Mouse (Mus musculus) neural tube, embryonic 13.5 days (tissue): ENCODE data around the gene 4930522H14Rik. TPM values are rescaled to one million over a fixed set of nuclear protein-coding genes. Genes with fewer than 3 reads are reported as not detected.
A peak's percentile ranks its signal among the peaks of the same experiment; 100 is the strongest.

Experiments used
- ATAC-seq: fragments of 200-750 bp; cut with Nextera tagmentation; 2 replicates; pipeline ENCODE4 v1.8.0; 2017; ENCODE audit warnings: low read depth, mild to moderate bottlenecking, moderate TSS enrichment, moderate library complexity
- H3K27ac ChIP-seq: fragments of 300-500 bp; sonication (generic); replicated peaks from 2 replicates; pipeline ENCODE4 v1.5.1; 2015; ENCODE audit warnings: moderate library complexity, mild to moderate bottlenecking, inconsistent platforms
- H3K27me3 ChIP-seq: fragments of 300-500 bp; sonication (generic); 2 replicates; pipeline ENCODE4 v1.6.1; 2015; ENCODE audit warnings: mild to moderate bottlenecking, inconsistent platforms
- H3K36me3 ChIP-seq: fragments of 300-500 bp; sonication (generic); 2 replicates; pipeline ENCODE4 v1.6.1; 2015; ENCODE audit warnings: mild to moderate bottlenecking, inconsistent platforms
- H3K4me1 ChIP-seq: fragments of 300-500 bp; sonication (generic); replicated peaks from 2 replicates; pipeline ENCODE4 v1.6.1; 2015; ENCODE audit warnings: inconsistent platforms
- H3K4me2 ChIP-seq: fragments of 300-500 bp; sonication (generic); 2 replicates; pipeline ENCODE4 v1.6.1; 2015; ENCODE audit warnings: inconsistent platforms, mild to moderate bottlenecking, moderate library complexity
- H3K4me3 ChIP-seq: fragments of 300-500 bp; sonication (generic); 2 replicates; pipeline ENCODE4 v1.5.1; 2015; ENCODE audit warnings: mild to moderate bottlenecking, inconsistent platforms
- H3K9ac ChIP-seq: fragments of 300-500 bp; sonication (generic); 2 replicates; pipeline ENCODE4 v1.6.1; 2015; ENCODE audit warnings: moderate library complexity, mild to moderate bottlenecking, inconsistent platforms
- H3K9me3 ChIP-seq: fragments of 300-500 bp; sonication (generic); 2 replicates; pipeline ENCODE4 v1.6.1; 2016; ENCODE audit warnings: inconsistent platforms
- WGBS: fragments of 180-500 bp; shearing (Covaris S2); methylation state at CpG from one replicate; pipeline ENCODE4 v1.1.7; 2015; 5-methylcytosine and 5-hydroxymethylcytosine counted together
- polyA plus RNA-seq: library from polyadenylated mRNA; unstranded; fragments of >200 nt; fragmentation: Nextera tagmentation; extraction: Ambion mirVana; gene quantifications from 2 replicates; pipeline ENCODE4 v1.2.1, GENCODE M21; 2015

The 4930522H14Rik gene
- polyA plus RNA-seq = not detected in 2 replicates

DNA sequence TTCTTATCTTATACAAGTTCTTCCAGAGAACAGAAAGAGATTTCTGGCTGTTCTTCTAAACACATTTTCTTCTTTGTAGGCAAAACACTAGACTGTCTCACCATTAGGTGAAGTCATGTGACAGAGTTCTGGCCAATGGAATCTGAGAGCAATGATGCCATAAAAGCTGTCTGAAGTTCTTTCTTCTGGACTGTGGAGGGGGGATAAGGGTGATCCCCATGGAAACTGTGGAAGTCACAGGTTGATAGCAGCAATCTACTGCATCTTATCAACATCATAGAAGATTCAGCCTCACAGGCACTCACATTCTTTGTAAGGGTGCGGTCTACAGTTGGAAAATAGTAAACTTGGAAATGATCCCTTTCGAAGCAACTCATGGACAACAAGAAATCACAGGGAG, at the start of gene 4930522H14Rik:
TSS of gene 4930522H14Rik (minus strand) at position 187 of the 400 bp plus-strand sequence.
- 96% methylated on average over 2 of the region's 2 CpGs for WGBS
- H3K27ac ChIP-seq = no peak within 1 kb of the TSS
- ATAC-seq = no peak
- no peak within 1 kb of the TSS for H3K9ac ChIP-seq
- H3K4me1 ChIP-seq = no peaks in the 10 kb centered on the region
- H3K4me3 ChIP-seq = no peak within 1 kb of the TSS
- no peaks in the 10 kb centered on the region for H3K9me3 ChIP-seq
- no peaks in the 10 kb centered on the region for H3K27me3 ChIP-seq
- H3K4me2 ChIP-seq = 0 out of 2 replicates have a peak within 1 kb of the TSS, but pooled peaks have one; percentile 4
- no peaks in the 10 kb centered on the region for H3K36me3 ChIP-seq

DNA sequence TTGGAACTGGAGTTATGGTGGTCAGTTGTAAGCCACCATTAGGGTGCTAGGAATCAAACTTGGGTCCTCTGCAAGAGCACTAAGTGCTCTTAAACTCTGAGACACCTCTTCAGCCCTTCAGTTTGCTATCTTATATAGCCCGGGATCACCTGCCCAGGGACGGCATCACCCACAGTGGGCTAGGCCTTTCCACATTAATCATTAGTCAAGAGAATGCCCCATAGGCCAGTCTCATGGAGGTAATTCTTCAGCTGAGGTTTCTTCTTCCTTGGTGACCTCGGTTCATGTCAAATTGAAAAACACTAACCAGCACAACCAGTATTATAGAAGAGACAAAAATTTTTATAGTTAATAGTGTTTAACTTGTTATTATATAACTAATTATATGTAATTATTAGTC, 47.3 kb upstream of the 4930522H14Rik start:
- ATAC-seq = no peak
- Histone ChIP-seq H3K27me3 (no peaks in the 10 kb centered on the region), H3K36me3 (no peaks in the 10 kb centered on the region), H3K4me1 (no peaks in the 10 kb centered on the region), H3K9ac (no peak overlapping the region), H3K4me2 (no peak overlapping the region), H3K27ac (no peak overlapping the region), H3K4me3 (no peak overlapping the region), H3K9me3 (no peaks in the 10 kb centered on the region)
- 89% methylated on average over 3 of the region's 3 CpGs for WGBS

DNA sequence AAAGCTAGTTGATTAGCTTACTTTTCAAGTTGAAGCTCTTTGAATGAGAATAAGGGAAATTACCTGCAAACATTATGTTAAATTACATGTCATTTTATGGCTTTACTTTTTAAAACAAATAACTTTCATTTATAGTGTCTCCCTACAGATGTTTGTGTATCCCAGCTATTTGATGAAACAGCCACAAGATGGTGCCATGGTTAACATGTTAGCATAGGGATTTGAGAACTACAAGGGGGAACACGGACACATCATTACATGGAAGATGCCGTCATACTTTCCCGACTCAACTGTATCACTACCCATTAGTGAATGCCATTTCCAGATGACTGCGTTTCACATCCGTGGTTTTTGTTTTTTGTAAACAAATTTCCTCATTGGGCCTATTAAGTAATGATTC, 45.8 kb upstream of the 4930522H14Rik start:
- Histone ChIP-seq H3K4me3 (no peak overlapping the region), H3K27ac (no peak overlapping the region), H3K9ac (no peak overlapping the region), H3K27me3 (no peaks in the 10 kb centered on the region), H3K4me2 (no peak overlapping the region), H3K9me3 (no peaks in the 10 kb centered on the region), H3K4me1 (no peaks in the 10 kb centered on the region), H3K36me3 (no peaks in the 10 kb centered on the region)
- no peak for ATAC-seq
- WGBS = 74% methylated on average over 5 of the region's 5 CpGs

DNA sequence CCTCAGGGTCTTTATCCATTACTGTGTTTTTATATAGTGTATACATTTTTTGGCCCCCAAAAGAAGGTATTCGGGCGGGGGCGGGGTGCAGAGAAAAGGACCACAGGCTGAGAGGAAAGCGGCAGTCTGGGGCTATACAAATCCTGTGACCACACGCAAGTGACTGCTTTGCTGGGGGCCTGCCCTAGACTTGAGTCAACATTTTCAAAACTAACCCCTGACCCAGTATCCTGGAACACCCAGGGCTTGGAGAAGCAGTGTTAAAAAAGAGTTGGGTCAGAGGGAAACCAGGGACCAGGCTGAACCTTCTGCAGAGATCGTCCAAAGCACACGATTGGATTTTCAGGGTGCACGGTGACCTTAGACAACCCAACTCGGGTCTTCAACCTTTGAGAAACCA, 43.7 kb upstream of the 4930522H14Rik start:
- 88% methylated on average over 9 of the region's 9 CpGs for WGBS
- Histone ChIP-seq H3K9me3 (no peaks in the 10 kb centered on the region), H3K36me3 (no peaks in the 10 kb centered on the region), H3K4me3 (no peak overlapping the region), H3K27me3 (no peaks in the 10 kb centered on the region), H3K4me2 (no peak overlapping the region), H3K27ac (no peak overlapping the region), H3K9ac (no peak overlapping the region), H3K4me1 (no peaks in the 10 kb centered on the region)
- no peak for ATAC-seq

DNA sequence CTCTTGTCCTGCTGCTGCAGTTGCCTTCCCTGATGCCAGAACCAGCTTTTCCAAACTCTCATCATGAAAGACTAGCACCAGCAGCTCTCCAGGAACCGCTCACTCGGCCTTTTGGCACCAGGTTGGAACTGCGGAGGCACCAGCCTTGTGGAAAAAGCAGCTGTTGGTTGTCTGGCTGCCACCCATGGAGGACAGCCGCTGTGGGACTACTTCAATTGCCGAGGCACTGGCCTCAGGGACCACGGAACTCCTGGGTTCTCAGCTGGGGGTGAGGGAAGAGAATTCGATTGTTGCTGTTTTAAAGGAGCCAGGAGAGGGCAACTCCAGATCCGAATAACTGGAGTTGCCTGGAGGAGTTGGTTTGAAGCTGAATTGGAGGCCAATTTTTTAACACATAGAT, 43.2 kb upstream of the 4930522H14Rik start:
- Histone ChIP-seq H3K4me2 (no peak overlapping the region), H3K36me3 (no peaks in the 10 kb centered on the region), H3K27me3 (no peaks in the 10 kb centered on the region), H3K4me1 (peaks cover 3% of the 10 kb centered on the region; the same call in 1 of the 2 replicates), H3K9ac (no peak overlapping the region), H3K9me3 (no peaks in the 10 kb centered on the region), H3K4me3 (no peak overlapping the region), H3K27ac (no peak overlapping the region)
- WGBS = 52% methylated on average over 8 of the region's 8 CpGs
- no peak for ATAC-seq

DNA sequence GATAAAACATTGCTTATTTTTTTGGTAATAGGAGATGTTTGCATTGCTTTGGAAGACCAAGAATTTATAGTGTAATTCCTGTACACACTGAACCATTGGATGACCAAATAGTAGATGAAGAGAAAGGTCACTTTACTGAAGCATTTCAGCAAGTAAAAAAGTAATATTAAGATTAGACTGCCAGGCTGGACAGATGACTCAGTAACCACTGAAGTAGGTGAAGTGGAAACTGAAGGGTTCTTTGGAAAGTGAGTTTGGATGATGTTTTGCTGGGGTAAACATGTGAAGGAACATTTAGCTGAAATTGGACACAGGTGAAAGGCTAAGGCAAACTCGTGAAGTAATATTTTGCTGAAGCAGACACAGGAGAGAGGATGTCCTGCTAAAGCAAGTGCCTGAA, 41.5 kb upstream of the 4930522H14Rik start:
- Histone ChIP-seq H3K9me3 (no peaks in the 10 kb centered on the region), H3K4me1 (peaks cover 11% of the 10 kb centered on the region), H3K9ac (no peak overlapping the region), H3K4me2 (no peak overlapping the region), H3K36me3 (no peaks in the 10 kb centered on the region), H3K4me3 (no peak overlapping the region), H3K27me3 (no peaks in the 10 kb centered on the region), H3K27ac (no peak overlapping the region)
- ATAC-seq = no peak
- whole genome bisulfite sequencing = 92% methylated on average over 1 of the region's 1 CpGs

DNA sequence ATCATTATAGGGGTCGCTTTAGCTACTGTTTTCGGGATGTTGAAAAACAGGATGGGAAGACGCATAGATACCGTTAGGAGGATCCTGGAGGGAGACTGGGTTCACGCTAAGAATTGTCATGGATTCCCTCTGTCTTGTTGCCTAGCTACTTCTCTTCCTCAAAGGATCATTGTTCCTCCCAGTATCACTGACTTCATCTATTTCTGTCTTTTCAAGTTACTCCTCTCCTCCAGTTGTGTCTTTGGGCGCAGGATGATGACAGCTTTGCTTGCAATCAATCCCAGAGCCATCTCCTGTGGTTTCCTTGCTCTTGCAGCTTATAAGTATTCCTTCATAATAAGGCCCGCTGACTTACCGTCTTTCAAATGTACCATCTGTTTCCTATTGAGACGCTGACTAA, 38.3 kb upstream of the 4930522H14Rik start:
- Histone ChIP-seq H3K36me3 (no peaks in the 10 kb centered on the region), H3K9me3 (no peaks in the 10 kb centered on the region), H3K27me3 (no peaks in the 10 kb centered on the region), H3K27ac (peak overlapping the region; percentile 56; the same call in 1 of the 2 replicates), H3K4me3 (peak overlapping the region; percentile 29), H3K9ac (0 out of 2 replicates have a peak overlapping the region, but pooled peaks have one; percentile 47), H3K4me2 (peak overlapping the region; percentile 55), H3K4me1 (peaks cover 11% of the 10 kb centered on the region)
- WGBS = 44% methylated on average over 9 of the region's 9 CpGs
- ATAC-seq = peak; percentile 53; the same call in 1 of the 2 replicates

DNA sequence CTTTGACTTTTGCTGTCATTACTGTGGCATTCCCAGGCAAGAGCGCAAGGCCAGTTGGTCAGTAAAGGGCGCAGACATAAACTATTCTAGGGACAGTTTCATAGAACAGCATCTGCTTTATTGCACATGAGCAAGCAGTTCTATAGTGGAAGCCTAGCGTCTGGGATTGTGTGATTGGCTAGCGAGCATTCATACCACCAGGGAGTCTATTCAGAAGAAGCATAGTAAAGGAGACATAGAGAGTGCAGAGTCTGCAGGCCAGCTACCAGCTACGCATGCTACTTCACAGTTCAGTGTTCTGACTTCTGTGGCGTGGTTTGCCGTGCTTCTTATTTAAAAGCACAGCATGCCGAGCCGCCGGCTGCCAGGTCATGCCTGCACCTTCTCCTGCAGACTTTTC, 37.9 kb upstream of the 4930522H14Rik start:
- peak overlapping the region; percentile 56 for H3K27ac ChIP-seq
- no peaks in the 10 kb centered on the region for H3K27me3 ChIP-seq
- H3K9ac ChIP-seq = 0 out of 2 replicates have a peak overlapping the region, but pooled peaks have one; percentile 47
- WGBS = 36% methylated on average over 10 of the region's 10 CpGs
- H3K4me1 ChIP-seq = peaks cover 11% of the 10 kb centered on the region
- H3K9me3 ChIP-seq = no peaks in the 10 kb centered on the region
- no peaks in the 10 kb centered on the region for H3K36me3 ChIP-seq
- peak overlapping the region; percentile 55 for H3K4me2 ChIP-seq
- peak overlapping the region; percentile 29 for H3K4me3 ChIP-seq
- ATAC-seq = peak; percentile 93

DNA sequence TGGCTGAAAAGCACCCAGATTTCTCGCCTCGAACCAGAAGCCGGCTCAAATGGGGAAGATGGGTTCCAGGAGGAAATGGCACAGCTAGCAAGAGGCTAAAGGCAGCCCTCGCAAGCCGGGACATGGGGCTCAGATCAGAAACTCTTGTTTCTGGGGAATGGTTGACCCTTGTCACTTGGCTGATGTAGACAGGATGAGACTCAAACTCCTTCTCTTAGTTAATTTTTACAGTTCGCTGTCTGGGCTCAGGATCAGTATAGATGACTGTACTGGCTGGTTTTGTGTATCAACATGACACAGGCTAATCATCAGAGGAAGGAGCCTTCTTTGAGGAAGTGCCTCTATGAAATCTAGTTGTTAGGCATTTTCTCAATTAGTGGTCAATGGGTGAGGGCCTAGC, 33.6 kb upstream of the 4930522H14Rik start:
- no peak overlapping the region for H3K27ac ChIP-seq
- no peak overlapping the region for H3K4me3 ChIP-seq
- WGBS = 88% methylated on average over 6 of the region's 6 CpGs
- H3K27me3 ChIP-seq = no peaks in the 10 kb centered on the region
- no peaks in the 10 kb centered on the region for H3K36me3 ChIP-seq
- no peak overlapping the region for H3K4me2 ChIP-seq
- ATAC-seq = no peak
- no peak overlapping the region for H3K9ac ChIP-seq
- peaks cover 11% of the 10 kb centered on the region for H3K4me1 ChIP-seq
- H3K9me3 ChIP-seq = no peaks in the 10 kb centered on the region

DNA sequence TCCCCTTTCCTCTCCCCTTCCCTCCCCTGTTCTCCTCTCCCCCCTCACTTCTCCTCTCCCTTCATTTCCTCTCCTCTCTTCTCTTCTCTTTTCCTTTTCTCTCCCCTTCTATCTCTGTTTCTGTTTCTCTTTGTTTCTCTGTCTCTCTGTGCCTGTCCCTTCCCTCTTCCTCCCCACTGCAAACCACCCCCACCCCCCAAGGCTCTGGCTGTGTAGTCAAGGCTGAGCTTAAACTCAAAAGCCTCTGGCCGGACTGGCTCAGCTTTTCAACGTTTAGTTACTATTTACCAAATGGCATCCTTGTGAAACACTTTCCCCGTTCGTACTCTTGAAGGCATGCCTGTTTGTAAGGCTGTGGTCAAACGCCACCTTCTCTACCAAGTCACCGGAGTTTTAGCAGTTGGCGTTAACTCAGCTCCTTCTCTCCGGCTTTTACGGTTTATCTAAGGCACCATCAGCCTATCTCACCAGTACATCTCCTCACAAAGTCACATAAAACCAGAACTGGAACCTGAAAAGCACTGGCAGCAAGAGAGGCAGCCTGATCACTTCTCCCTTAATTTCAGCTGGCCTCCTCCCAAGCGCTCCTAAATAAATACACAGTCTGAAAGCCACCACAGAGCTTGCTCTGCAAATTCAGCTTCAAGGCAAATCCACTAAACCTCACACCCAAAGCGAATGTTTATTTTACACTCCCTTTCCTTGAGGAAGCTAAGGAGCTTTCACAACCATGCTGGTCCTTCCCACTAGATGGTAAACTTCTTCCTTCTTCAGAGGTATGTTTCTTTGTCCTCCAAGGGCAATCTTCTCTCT, 19.4 kb upstream of the 4930522H14Rik start:
- Histone ChIP-seq H3K9ac (no peak overlapping the region), H3K27ac (no peak overlapping the region), H3K36me3 (no peaks in the 10 kb centered on the region), H3K4me1 (no peaks in the 10 kb centered on the region), H3K4me3 (no peak overlapping the region), H3K9me3 (0 out of 2 replicates have a peak, but pooled peaks cover 3% of the 10 kb centered on the region), H3K27me3 (no peaks in the 10 kb centered on the region), H3K4me2 (0 out of 2 replicates have a peak overlapping the region, but pooled peaks have one; percentile 6)
- WGBS = 56% methylated on average over 11 of the region's 11 CpGs
- no peak for ATAC-seq

DNA sequence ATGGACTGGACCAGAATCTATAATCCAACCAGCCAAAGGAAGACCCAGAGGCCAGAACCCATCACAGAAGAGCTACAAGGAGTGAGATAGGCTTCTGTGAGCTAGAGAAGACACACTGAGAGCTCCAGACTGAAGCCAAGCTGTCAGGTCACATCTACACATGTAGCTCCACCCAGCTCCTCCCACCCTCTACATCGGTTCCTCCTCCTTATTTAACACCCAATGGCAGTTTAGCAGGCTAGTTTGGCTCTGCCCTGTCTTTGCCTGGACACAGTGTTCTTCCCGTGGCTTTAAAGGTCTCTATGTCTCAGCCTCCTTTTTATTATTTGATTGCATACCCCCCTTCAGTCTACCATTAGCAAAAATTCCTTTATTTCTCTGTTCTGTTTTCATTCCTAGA, 16.2 kb upstream of the 4930522H14Rik start:
- no peak overlapping the region for H3K4me3 ChIP-seq
- no peak overlapping the region for H3K9ac ChIP-seq
- no peaks in the 10 kb centered on the region for H3K27me3 ChIP-seq
- no peaks in the 10 kb centered on the region for H3K4me1 ChIP-seq
- H3K9me3 ChIP-seq = no peaks in the 10 kb centered on the region
- no peak for ATAC-seq
- no peak overlapping the region for H3K27ac ChIP-seq
- no peak overlapping the region for H3K4me2 ChIP-seq
- WGBS = 19% methylated on average over 2 of the region's 2 CpGs
- no peaks in the 10 kb centered on the region for H3K36me3 ChIP-seq

DNA sequence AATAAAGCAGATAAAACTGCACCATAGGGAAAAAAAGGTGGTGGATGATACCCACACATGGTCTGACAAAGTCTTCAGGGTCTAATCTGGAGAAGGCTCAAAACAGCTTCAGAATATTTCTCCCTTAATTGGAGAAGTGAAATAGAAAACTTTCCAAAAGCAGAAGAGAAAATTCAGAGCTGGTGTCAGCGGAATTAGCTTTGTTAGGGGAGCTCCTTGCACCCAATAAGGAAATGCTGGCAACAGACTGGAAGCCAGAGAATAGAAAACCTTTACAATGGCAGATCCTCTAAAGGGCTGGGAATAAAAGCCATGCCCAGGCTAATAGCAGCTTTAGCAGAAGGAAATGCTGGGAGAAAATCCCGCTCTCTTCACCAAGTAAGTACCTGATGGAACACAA, 15.4 kb upstream of the 4930522H14Rik start:
- no peaks in the 10 kb centered on the region for H3K9me3 ChIP-seq
- no peaks in the 10 kb centered on the region for H3K36me3 ChIP-seq
- no peak overlapping the region for H3K4me2 ChIP-seq
- H3K4me1 ChIP-seq = no peaks in the 10 kb centered on the region
- no peak for ATAC-seq
- no peak overlapping the region for H3K27ac ChIP-seq
- H3K27me3 ChIP-seq = no peaks in the 10 kb centered on the region
- H3K9ac ChIP-seq = no peak overlapping the region
- 93% methylated on average over 2 of the region's 2 CpGs for WGBS
- no peak overlapping the region for H3K4me3 ChIP-seq
